Mouse (Mus musculus): Measurements from ENCODE around the gene Dync1li1.
"Not testable (repeated sequence)": the region's sequence is repeated elsewhere in the genome, so short reads cannot be mapped to it uniquely, and the experiment has no call there.

The Dync1li1 gene

DNA sequence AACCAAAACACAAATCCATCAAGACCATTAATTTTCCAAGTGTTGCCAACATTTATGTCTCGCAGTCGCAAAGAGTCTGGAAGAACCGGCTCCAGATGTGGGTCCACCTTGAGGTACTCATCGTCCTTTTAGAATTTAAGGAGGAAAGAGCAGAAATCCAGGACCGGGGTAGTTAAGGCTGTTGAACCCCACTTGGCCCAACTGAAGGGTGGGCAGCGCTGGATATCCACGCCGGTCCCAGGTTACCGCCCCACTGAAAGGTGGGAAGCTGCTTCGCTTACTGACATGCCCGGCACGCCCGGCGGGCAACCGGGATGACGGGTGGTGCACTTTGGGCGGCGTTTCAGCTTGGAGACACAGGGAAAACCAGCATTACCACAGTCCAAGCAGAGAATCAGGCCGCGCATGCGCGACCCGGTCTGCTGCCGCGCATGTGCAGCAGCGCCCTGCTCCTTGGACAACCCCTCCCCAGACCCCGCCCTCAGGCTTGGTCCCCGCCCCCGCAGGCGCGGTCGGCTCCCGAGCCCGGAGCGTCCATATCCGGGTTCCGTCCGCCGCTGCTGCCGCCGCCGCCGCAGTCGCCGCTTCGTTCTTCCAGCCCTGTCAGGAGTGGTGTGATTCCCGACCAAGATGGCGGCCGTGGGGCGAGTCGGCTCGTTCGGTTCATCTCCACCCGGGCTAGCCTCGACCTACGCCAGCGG, at the start of gene Dync1li1:
Gene Dync1li1 (plus strand): TSS at position 539 of the 701 bp plus-strand sequence.
- DNase-seq (ENCODE audit: low spot score), result peak; percentile 87

DNA sequence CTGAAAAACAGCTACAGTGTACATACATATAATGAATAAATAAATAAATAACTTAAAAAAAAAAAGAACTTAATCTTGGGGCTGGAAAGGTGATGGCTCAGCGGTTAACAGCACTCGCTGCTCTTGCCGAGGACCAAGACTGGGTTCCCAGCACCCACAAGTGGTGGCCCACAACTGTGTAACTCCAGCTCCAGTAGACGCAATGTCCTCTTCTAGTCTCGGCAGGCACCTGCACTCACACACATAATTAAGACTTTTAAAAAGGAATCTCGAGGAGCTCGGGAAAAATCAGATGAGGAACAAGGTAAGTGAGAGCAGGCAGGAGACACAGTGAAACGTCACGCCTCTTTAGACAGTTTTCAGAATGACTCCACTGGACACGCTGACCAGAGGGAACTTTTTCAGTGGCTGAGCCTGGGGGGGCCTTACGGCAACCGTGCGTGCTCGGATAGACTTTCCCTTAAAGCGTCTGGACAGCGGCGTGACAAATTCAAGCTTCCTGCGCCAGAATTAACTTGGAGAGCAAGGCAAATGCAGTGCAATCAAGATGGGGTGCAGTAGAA, 49.3 kb upstream of the Dync1li1 start:
- DNase-seq (ENCODE audit: low spot score), result no peak

GRCm38 (mm10) chr9:114639839-114640646, 48.5 kb upstream of the Dync1li1 start, which contains the start of gene Cnot10:
Cnot10 (minus strand) TSS chr9:114640184.
- DNase-seq (ENCODE audit: low spot score), result peak; percentile 94

DNA sequence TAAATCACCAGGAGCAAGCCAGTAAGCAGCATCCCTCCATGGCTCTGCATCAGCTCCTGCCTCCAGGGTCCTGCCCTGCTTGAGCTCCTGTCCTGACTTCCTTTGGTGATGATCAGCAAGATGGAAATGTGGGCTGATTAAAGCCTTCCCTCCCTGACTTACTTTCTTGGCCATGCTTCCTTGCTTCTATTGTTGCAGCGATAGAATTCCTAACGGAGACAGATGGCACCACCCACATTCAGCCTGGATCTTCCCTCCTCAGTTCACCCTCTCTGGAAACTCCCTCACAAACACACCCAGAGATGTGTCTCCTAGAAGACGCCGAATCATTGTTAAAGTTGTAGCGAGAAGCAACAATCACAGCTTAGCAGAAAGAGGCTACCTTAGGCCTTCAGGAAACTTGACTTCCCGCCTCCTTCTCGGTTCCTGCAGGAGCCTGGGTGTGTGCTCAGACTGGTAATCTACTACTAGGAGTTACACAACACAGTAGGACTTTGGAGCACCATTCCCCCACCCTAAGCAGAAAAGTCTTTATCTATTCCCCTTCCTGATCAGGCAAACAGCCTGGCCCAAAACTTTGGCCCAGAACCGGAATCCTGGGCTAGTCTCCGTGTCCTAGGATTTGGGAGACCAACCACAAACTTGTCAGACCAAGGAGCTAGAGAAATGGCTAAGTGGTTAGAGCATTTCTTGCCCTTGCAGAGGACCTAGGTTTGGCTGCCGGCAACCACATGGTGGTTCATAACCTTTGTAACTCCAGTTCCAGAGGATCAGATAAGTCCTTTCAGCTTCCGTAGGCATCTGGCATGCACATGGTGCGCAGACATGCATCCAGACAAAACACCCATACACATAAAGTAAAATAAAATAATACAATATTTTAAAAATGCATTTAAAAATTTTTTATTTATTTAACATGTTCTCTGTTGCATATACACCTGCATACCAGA, 41.8 kb upstream of the Dync1li1 start:
- DNase-seq (ENCODE audit: low spot score), result no peak

GRCm38 (mm10) chr9:114647506-114648432, 40.8 kb upstream of the Dync1li1 start:
- DNase-seq (ENCODE audit: low spot score), result no peak

GRCm38 (mm10) chr9:114648472-114648871, 40.1 kb upstream of the Dync1li1 start:
- DNase-seq (ENCODE audit: low spot score), result not testable (repeated sequence)

DNA sequence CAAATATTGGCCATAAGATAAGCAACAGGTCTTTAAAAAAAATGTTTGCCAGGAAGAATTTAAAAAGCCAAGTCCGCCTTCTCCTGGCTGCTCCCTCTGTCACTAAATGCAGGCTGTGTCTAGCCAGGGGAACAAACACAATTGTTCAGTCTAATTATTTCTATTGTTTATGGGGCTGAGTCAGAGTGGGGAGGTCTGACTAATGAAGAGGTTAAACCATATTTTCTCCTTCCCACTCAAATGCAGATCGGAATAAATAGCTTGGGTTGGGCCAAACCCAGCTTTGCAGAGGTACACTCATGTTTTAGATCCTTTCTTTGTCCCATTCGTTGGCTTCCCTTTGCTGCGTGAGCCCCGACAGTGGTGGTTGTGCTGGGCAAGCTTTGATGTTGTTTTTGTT, 39.2 kb upstream of the Dync1li1 start:
- DNase-seq (ENCODE audit: low spot score), result no peak

DNA sequence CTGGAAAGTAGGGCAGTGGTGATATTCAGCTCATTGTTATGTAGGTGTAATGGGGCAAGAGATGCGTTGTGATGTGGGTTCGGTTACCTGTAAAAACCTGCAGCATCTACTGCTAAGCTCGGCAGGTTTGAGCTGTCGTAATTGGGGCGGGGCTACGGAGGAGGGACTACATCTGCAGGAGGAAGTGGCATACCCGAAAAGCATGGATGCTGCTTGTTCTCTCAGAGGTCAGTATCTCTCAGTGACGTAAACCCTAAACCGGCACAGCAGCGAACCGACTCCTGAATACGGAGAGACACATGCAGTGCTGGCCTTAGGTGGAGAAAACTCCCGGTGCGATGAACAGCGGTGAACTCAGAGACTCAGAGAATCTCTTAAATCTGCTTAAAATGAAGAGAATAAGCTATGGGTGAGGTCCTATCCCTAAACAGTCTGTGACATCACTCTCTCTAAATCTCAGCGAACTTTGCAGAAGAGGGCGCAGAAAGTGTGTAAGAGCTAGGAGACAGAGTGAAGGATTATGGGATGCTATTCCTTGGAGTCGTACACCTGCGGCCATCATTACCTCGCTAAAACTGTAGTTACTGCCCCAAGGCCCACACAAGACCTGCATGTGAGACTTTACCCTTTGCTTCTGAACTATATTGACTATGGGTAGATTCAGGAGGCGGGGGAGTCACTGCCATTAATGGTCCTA, 37.5 kb upstream of the Dync1li1 start:
- DNase-seq (ENCODE audit: low spot score), result no peak

- DNase-seq (ENCODE audit: low spot score), result no peak
These were observed 33.2 kb upstream of the Dync1li1 start for GRCm38 (mm10) chr9:114655356-114655755.

GRCm38 (mm10) chr9:114656701-114657100, 31.9 kb upstream of the Dync1li1 start:
- no peak for DNase-seq (ENCODE audit: low spot score)

DNA sequence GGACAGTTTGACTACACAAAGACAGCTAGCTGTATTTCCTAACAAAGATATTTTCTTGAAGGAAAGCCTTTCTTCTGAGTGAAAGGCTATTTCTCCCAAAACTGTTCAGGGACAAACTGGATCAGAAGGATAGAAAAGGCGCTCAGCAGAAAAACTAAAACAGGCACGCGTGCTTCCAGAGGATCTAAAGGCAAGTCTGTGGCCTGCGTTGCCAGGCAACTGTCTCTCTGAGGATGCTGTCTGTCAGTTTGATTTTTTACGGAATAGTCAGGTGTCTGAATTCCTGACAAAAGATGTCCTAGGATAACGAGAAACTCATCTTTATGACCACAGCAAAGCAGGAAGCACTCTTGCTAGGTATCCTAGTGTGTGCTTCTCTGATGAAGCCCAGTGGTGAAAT, 28.1 kb upstream of the Dync1li1 start:
- no peak for DNase-seq (ENCODE audit: low spot score)

GRCm38 (mm10) chr9:114660983-114661382, 27.6 kb upstream of the Dync1li1 start:
- DNase-seq (ENCODE audit: low spot score), result no peak

DNA sequence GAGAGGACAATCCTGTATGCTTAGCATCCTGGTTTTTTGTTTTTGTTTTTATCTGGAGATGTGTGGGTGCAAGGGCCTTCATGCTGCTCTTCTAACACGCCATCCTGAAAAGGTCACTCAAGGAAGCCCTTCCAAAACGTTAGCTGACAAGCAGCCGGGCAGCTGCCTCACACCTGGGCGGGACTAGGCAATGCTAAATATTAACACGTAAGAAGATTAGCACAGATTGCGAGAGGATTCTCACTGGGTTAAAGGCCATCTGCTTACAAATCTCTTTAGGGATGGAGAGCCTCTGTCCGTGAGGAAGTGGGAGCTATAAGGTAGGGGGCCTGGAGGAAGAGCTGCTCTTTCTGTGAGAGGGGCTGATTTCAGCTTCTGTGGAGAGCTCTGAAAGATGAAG, 26.6 kb upstream of the Dync1li1 start:
- DNase-seq (ENCODE audit: low spot score), result no peak

GRCm38 (mm10) chr9:114663782-114664181, 24.8 kb upstream of the Dync1li1 start:
- no peak for DNase-seq (ENCODE audit: low spot score)

GRCm38 (mm10) chr9:114666858-114667257, 21.7 kb upstream of the Dync1li1 start:
- DNase-seq (ENCODE audit: low spot score), result no peak

- DNase-seq (ENCODE audit: low spot score), result no peak
These were observed 20.5 kb upstream of the Dync1li1 start for GRCm38 (mm10) chr9:114668047-114668446.

- no peak for DNase-seq (ENCODE audit: low spot score)
These were observed 19.6 kb upstream of the Dync1li1 start for GRCm38 (mm10) chr9:114669011-114669410.

GRCm38 (mm10) chr9:114671946-114672345, 16.6 kb upstream of the Dync1li1 start:
- no peak for DNase-seq (ENCODE audit: low spot score)

DNA sequence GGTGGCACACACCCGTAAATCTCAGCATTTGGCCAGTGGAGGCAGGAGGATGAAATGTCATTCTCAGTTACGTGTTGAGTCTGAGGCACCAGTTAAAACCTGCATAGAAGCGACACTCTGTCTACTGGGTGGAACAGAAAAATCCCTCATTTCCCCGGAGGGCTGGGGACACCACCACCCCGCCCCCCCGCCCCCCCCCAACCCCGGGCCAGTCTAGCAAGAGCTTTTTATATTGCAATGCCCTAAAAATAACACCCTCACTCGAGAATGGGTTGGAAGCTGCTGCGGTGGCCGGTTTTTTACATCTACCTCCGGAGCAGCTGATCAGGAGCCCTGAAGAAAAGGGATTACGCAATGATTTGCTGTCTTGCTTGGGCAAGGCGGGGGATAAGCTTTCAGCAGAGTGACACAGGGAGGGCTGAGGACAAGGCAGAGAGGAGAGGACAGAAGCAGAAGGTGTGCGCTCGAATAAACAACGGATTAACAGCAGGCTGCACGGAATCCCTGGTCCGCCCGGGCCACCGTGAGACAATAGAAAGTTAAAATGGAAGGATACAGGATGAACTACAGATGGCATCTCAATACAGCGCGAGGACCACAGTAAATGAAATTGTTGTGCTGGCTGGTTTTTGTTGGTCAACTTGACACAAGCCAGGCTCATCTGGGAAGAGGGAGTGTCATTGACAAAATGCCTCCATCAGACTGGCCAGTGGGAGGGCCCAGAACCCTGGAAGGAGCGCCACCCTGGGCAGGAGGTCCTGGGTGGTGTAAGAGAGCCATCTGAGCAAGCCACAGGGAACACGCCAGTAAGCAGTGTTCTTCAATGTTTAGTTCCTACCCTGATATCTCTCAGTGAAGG, 15.7 kb upstream of the Dync1li1 start:
- DNase-seq (ENCODE audit: low spot score), result no peak

Data from urinary bladder, postnatal 10 days (tissue).